Comparison of ENCODE assay signal across 11 mouse cellular contexts in the genomic region with DNA sequence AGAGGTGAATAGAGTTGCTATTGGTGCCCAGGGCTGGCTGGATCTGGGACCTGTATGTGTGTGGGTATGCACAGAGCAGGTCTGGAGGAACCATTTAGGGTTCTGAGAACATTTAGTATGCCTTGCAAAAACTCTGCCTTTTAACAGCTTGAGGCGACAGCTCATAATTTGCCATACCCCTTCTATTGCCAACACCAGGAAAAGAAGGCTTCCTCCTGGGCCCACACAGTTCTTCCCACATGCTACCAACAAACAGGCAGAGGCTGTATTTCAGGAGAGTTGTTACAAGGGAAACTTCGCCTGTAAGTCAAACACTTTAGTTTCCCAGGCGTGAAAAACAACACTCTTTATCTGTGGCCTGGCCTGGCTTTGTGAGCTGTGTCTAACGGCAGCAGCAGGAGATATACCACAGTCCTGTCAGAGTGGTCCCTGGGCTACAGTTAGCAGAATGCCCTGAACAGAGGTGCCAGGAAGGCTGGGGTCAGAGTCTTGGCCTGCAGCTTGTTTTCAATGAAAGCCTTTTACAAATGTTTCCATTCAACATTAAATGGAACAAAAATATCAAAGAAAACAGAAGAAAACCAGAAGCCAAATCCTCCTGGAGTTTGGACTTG.
DNase-seq lines count a peak whose midpoint lies in the region; ATAC-seq and TF ChIP-seq lines count a peak whose summit lies in the region.
"Had no signal": no experiment of that assay in that cellular context is flagged by ENCODE, and none has a peak within 500 bp of the region (broad histone marks: within the 10 kb centered on the region; RNA-seq: fewer than 3 reads in every experiment).

No protein-coding gene starts in this region.

- no peak for TF ChIP-seq POLR2A in thymus, adult 2 months (IDR thresholded peaks at IDR 0.05; ENCODE audit: control insufficient read depth, extremely low read depth, insufficient read depth, low read length, poor library complexity)

- H3K4me1 ChIP-seq in forebrain, postnatal 0 days (ENCODE audit: insufficient read depth): no peaks in the 10 kb centered on the region
- H3K4me1 ChIP-seq in forebrain, embryonic 11.5 days (replicated peaks; ENCODE audit: control insufficient read depth, insufficient read depth, low read length): no peaks in the 10 kb centered on the region; the same call in 1 of the 2 replicates
- H3K4me1 ChIP-seq in heart, embryonic 13.5 days: peaks cover 22% of the 10 kb centered on the region
- no peaks in the 10 kb centered on the region for H3K4me1 ChIP-seq in thymus, adult 2 months (replicated peaks; ENCODE audit: control insufficient read depth, insufficient read depth, low read length)

- no peak overlapping the region for H3K4me2 ChIP-seq in forebrain, postnatal 0 days (ENCODE audit: low read depth)
- H3K4me2 ChIP-seq in forebrain, embryonic 11.5 days (ENCODE audit: low read depth, low read length, severe bottlenecking): no peak overlapping the region
- H3K4me2 ChIP-seq in heart, embryonic 13.5 days: no peak overlapping the region

- no peaks in the 10 kb centered on the region for H3K36me3 ChIP-seq in forebrain, postnatal 0 days (ENCODE audit: insufficient read depth)
- no peaks in the 10 kb centered on the region for H3K36me3 ChIP-seq in forebrain, embryonic 11.5 days (ENCODE audit: control insufficient read depth, insufficient read depth, low read length)
- H3K36me3 ChIP-seq in heart, embryonic 13.5 days: no peaks in the 10 kb centered on the region
- no peaks in the 10 kb centered on the region for H3K36me3 ChIP-seq in thymus, adult 2 months (ENCODE audit: control insufficient read depth, insufficient read depth, low read length)

- H3K9me3 ChIP-seq in forebrain, postnatal 0 days (ENCODE audit: low read length): no peaks in the 10 kb centered on the region
- H3K9me3 ChIP-seq in forebrain, embryonic 11.5 days (ENCODE audit: control insufficient read depth, low read length): no peaks in the 10 kb centered on the region
- H3K9me3 ChIP-seq in heart, embryonic 13.5 days: no peaks in the 10 kb centered on the region

- TF ChIP-seq CTCF in forebrain, postnatal 0 days (IDR thresholded peaks at IDR 0.05; ENCODE audit: low read depth): no peak
- TF ChIP-seq CTCF in thymus, adult 2 months (IDR thresholded peaks at IDR 0.05; ENCODE audit: borderline replicate concordance, control insufficient read depth, extremely low read depth, insufficient read depth, low read length, poor library complexity): no peak

- no peak overlapping the region for H3K4me3 ChIP-seq in forebrain, postnatal 0 days (ENCODE audit: low read depth, low read length)
- no peak overlapping the region for H3K4me3 ChIP-seq in forebrain, embryonic 11.5 days (ENCODE audit: low read depth, low read length)
- H3K4me3 ChIP-seq in heart, embryonic 13.5 days: no peak overlapping the region
- no peak overlapping the region for H3K4me3 ChIP-seq in thymus, adult 2 months (ENCODE audit: control insufficient read depth, insufficient read depth, low read length)
- H3K4me3 ChIP-seq: myocyte had no signal

- no peak overlapping the region for H3K9ac ChIP-seq in forebrain, postnatal 0 days
- H3K9ac ChIP-seq in forebrain, embryonic 11.5 days (ENCODE audit: low read length): no peak overlapping the region
- no peak overlapping the region for H3K9ac ChIP-seq in heart, embryonic 13.5 days

- ATAC-seq in forebrain, postnatal 0 days: peak; percentile 40; the same call in 1 of the 2 replicates
- no peak for ATAC-seq in forebrain, embryonic 11.5 days (replicated peaks; ENCODE audit: low FRiP score)
- ATAC-seq in heart, embryonic 13.5 days (ENCODE audit: extremely low read depth, insufficient number of reproducible peaks, low FRiP score, low TSS enrichment): no peak

- 38% methylated on average over 4 of the region's 4 CpGs for WGBS in forebrain, postnatal 0 days
- WGBS in forebrain, embryonic 11.5 days: 67% methylated on average over 4 of the region's 4 CpGs
- WGBS in heart, embryonic 13.5 days: 29% methylated on average over 4 of the region's 4 CpGs
- WGBS in thymus, adult 2 months: 67% methylated on average over 4 of the region's 4 CpGs

- no peak overlapping the region for H3K27ac ChIP-seq in forebrain, postnatal 0 days (ENCODE audit: low read depth, low read length)
- no peak overlapping the region for H3K27ac ChIP-seq in forebrain, embryonic 11.5 days (ENCODE audit: low read depth, low read length)
- H3K27ac ChIP-seq in heart, embryonic 13.5 days (replicated peaks): peak overlapping the region; percentile 82
- H3K27ac ChIP-seq in thymus, adult 2 months (ENCODE audit: control insufficient read depth, insufficient read depth, low read length): no peak overlapping the region

- H3K27me3 ChIP-seq in forebrain, postnatal 0 days (ENCODE audit: insufficient read depth, low read length): no peaks in the 10 kb centered on the region
- no peaks in the 10 kb centered on the region for H3K27me3 ChIP-seq in forebrain, embryonic 11.5 days (ENCODE audit: control insufficient read depth, insufficient read depth, low read length)
- no peaks in the 10 kb centered on the region; the same call in 1 of the 2 replicates for H3K27me3 ChIP-seq in heart, embryonic 13.5 days (replicated peaks)
- H3K27me3 ChIP-seq in thymus, adult 2 months (ENCODE audit: control insufficient read depth, insufficient read depth, low read length): no peaks in the 10 kb centered on the region

- DNase-seq in forebrain, postnatal 0 days: peak; percentile 16
- DNase-seq in forebrain, embryonic 11.5 days (ENCODE audit: low spot score): no peak
- DNase-seq in brain, adult 2 months (ENCODE audit: low read depth, low spot score): peak; percentile 73
- DNase-seq in left cerebral cortex, adult 9 months (ENCODE audit: low spot score in 2 of 2): peak; percentile 10 to 60
- no peak for DNase-seq in adrenal gland, postnatal 4 days (ENCODE audit: low spot score in 2 of 2)
- no peak for DNase-seq in thymus, adult 2 months
- no peak for DNase-seq in kidney, postnatal 25 days
- DNase-seq: gastrocnemius, postnatal 14 days; kidney, postnatal 4 days had no signal

Comparison
In these comparisons a context has a peak if more than half of its experiments do, and no peak if none do; other contexts are left out.
1. DNase-seq: peak in forebrain, postnatal 0 days (single experiment), brain, adult 2 months (single experiment) and left cerebral cortex, adult 9 months (2 of 2); none in forebrain, embryonic 11.5 days (single experiment), adrenal gland, postnatal 4 days (0 of 2), thymus, adult 2 months (single experiment) and kidney, postnatal 25 days (0 of 2).